Mouse (Mus musculus) erythroid progenitor cell, adult 5-6 weeks (primary cell): ENCODE measurements at regions not wholly inside any gene's neighbourhood (a gene's known extent, or its start where the extent isn't known, plus 50 kb on each side); places are given as distances from the start of the nearest gene placed in this dataset.

ENCODE experiments used
- ATAC-seq: replicated peaks from 2 replicates; pipeline ENCODE4 v1.8.0; 2016; ENCODE audit warnings: moderate number of reproducible peaks, mild to moderate bottlenecking, moderate TSS enrichment, inconsistent platforms; ENCODE audit not compliant: poor library complexity, low FRiP score, severe bottlenecking

DNA sequence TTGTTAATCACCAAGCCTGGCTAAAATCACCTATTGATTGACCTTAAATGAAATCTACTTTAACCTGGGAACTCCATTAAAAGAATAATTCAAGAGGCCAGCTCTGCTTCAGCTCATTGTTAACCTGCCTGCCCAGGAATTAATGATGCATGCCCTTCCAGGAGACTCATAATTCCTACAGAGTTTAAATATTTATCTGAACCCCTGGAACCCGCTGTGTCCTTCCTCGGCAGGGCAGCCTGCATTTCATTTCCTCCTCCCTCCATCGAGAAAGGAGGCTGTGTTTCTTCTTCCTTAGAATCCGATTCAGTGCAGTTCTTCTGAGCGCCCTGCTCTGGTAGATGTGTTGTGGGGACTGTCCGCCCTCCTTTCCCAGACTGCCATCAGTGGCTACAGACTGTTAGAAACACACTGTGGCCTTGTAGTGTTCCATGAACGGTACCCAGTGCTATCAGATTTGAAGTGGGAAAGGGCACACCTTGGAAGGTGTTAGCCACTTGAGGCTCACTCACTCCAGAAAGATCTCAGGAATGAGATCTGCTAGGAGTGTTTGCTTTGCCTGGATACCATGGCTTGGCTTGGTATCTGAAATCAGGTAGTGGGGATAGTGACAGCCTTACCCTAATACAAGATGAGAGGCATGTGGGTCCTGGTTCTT, 350.0 kb upstream of the Kazn start:
- ATAC-seq = no peak

DNA sequence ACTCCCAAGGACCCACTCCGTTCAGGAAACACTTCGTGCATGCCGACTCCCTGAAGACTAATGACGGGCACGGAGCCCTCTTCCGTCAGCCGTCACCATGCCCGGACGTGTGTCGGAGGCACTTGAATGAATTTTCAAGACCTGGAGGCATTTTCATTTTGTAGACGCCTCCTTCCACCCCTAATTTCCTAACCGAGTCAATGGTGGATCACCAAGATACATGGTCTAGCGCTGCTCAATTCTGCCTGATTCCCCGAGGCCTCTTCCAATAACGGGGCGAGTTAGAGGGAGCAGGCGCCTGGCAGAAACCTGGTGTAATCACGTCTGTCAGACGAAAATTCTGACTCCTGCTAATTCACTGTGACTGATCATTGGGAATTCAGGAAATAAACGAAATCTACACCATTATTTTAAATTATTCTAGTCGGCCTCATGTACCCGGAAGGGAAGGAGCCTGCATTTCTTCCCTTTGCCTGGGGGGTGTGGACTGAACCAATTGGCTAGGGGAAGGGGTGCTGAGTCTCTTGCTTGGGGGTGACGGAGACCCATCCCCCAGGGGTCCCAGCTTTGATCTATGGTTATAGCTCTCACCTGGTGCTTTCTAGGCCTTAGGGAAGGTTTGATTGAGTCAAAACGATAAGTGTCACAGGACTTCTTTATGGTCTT, 349.4 kb upstream of the Kazn start:
- ATAC-seq = no peak

- ATAC-seq = no peak
These were observed 348.3 kb upstream of the Kazn start for GRCm38 (mm10) chr4:142587345-142588035.

GRCm38 (mm10) chr4:142578536-142578935, 339.3 kb upstream of the Kazn start:
- ATAC-seq = no peak

GRCm38 (mm10) chr4:142577519-142577918, 338.3 kb upstream of the Kazn start:
- no peak for ATAC-seq

- no peak for ATAC-seq
These were observed 335.3 kb upstream of the Kazn start for GRCm38 (mm10) chr4:142574528-142574927.

- ATAC-seq = no peak
These were observed 331.5 kb upstream of the Kazn start for GRCm38 (mm10) chr4:142570712-142571111.

- no peak for ATAC-seq
These were observed 329.4 kb upstream of the Kazn start for GRCm38 (mm10) chr4:142568556-142568955.

- ATAC-seq = no peak
These were observed 315.5 kb upstream of the Kazn start for GRCm38 (mm10) chr4:142554716-142555115.

- ATAC-seq = no peak
These were observed 306.7 kb upstream of the Kazn start for GRCm38 (mm10) chr4:142545871-142546270.

- no peak for ATAC-seq
These were observed 306.0 kb upstream of the Kazn start for GRCm38 (mm10) chr4:142545187-142545586.

- no peak for ATAC-seq
These were observed 305.5 kb upstream of the Kazn start for GRCm38 (mm10) chr4:142544736-142545135.

- ATAC-seq = no peak
These were observed 300.1 kb upstream of the Kazn start for GRCm38 (mm10) chr4:142539200-142539750.

DNA sequence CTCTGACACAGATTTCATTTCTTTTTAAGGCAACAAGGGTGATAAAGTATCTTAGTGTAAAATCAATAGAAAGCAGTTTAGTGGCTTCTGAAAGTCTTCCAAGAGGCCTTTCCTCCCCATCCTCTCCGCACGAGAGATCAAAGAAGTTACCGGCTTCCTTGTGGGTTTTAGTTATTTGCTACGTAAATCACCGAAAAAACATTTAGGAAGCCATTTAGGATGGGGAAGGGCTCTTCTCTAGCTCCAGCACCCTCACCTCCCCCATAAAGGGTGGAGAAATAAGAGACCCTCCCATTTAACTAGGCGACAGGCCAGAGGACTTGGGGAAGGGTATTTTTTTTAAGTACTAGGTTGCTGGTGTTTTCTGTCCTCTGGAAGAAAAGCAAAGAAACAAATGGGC, 287.9 kb upstream of the Kazn start:
- ATAC-seq = no peak

DNA sequence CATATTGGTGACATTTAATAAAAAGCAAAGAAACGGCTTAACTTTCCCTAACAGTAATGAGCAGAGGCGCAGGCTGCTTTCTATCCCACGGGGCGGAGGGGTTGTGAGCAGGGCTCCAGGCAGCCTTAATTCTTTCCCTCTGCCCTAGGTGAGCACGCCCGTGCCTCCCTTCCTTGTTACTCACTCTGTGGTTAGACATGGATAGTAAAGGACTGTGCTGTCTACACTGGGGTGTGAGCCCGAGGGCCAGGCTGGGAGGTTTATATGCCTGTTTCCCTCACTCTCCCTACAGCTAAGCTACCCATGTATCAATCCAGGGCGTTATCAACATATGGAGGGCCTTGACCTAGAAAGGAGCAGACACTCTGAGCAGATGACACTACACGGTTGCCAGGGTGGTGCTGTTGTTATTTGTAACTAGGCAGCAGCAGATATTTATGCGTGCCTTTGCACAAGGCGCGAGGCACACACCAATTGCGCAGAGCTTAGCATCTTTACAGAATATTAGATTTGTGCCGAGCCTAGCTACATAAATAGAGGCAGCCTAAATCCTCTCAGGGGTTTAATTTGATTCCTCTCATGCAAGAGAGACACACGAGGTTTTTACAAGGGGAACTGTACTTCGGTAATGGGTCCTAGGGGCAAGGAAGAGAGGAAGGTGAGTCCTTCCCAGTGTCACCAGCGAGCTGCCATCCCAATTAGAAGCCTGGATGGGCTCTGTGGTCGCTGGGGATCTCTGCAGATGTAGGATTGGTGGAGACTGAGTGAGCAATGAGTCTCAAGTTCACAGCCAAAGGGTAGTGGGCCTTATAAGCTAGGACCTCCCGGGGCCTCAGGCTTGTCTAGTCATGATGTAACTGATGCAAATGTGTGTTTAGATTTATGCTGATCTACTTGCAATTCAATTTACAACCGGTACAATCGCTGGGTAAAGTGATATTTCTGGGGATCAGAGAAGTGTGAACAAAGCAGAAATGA, 278.6 kb upstream of the Kazn start:
- ATAC-seq = no peak

DNA sequence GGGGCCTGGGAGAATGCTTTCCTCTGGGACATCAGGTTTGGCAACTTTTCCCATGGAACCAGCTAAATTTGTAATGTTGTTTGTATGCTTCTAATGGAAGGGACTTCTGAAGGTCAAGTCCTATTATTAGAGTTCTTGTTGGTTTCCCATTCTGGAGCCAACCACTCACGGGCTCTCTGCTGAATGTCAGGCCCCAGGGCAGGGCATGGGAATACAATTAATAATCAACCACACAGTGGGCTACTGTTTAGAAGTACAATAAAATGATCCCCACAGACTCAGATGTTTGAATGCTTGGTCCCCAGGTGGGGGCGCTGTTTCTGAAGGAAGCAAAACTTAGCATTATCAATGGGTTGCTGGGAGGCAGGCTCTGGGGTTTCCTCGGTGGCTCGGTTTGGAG, 275.6 kb upstream of the Kazn start:
- ATAC-seq = no peak

GRCm38 (mm10) chr4:142509386-142509785, 270.2 kb upstream of the Kazn start:
- no peak for ATAC-seq

GRCm38 (mm10) chr4:142506383-142507211, 267.4 kb upstream of the Kazn start:
- ATAC-seq = no peak

GRCm38 (mm10) chr4:142503761-142504160, 264.6 kb upstream of the Kazn start:
- no peak for ATAC-seq
